Mouse (Mus musculus): ENCODE measurements at regions not wholly inside any gene's neighbourhood (a gene's known extent, or its start where the extent isn't known, plus 50 kb on each side); places are given as distances from the start of the nearest gene placed in this dataset.
A peak's percentile ranks its signal among the peaks of the same experiment; 100 is the strongest.

DNA sequence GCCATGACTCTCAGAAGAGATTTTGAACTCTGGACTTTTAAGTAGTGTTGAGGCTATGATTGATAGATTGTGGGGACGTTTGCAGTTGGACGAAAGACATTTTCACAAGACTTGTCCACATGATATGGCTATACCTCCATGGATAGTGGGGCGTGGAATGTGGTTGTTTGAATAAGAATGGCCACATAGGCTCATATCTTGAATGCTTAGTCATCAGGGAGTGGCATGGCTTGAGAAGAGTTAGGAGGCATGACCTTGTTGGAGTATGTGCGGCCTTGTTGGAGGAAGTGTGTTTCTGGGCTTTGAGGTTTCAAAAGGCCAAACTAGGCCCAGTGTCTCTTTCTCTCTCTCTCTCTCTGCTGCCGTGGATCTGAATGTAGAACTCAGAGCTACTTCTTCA lies 204.7 kb upstream of the Pclo start:
- H3K27ac ChIP-seq, result no peak overlapping the region
- no peak for TF ChIP-seq POLR2A (IDR thresholded peaks at IDR 0.05; ENCODE audit: insufficient read depth, low read depth, low read length)
- H3K4me3 ChIP-seq, result no peak overlapping the region
- WGBS, result 71% methylated on average over 5 of the region's 5 CpGs
- no peaks in the 10 kb centered on the region; the same call in none of the 2 replicates for H3K27me3 ChIP-seq (ENCODE audit: control insufficient read depth, insufficient read depth, low read length)
- H3K9ac ChIP-seq (ENCODE audit: low read depth, low read length), result no peak overlapping the region
- H3K36me3 ChIP-seq (ENCODE audit: control insufficient read depth, insufficient read depth, low read length), result no peaks in the 10 kb centered on the region
- no peaks in the 10 kb centered on the region for H3K4me1 ChIP-seq (ENCODE audit: control insufficient read depth, insufficient read depth, low read length)
- intact Hi-C loops (cut with DNase I), result no loop called here
- DNase-seq, result no peak
- H3K79me2 ChIP-seq (replicated peaks; ENCODE audit: control insufficient read depth, insufficient read depth, low read length), result no peaks in the 10 kb centered on the region

DNA sequence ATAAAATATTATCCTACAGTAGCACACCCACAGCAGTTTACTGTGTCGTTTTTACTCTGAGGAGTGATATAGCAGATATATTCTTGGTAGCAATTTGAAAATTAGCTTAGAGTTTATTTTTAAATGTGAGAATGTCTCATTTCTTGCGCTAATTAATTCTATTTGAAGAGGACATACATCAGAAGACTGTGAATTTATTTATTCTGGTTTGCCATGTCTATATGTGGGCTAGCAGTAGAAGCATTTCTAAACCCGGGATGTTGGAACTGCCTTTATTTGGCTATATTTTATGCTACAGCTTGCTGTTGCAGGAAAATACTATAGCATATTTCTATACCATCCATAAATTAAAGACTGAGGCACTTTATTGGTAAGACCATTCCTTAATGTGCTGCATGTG lies 203.0 kb upstream of the Pclo start:
- Histone ChIP-seq H3K9ac (ENCODE audit: low read depth, low read length) (no peak overlapping the region), H3K79me2 (replicated peaks; ENCODE audit: control insufficient read depth, insufficient read depth, low read length) (no peaks in the 10 kb centered on the region), H3K4me1 (ENCODE audit: control insufficient read depth, insufficient read depth, low read length) (no peaks in the 10 kb centered on the region), H3K27me3 (ENCODE audit: control insufficient read depth, insufficient read depth, low read length) (no peaks in the 10 kb centered on the region; the same call in none of the 2 replicates), H3K36me3 (ENCODE audit: control insufficient read depth, insufficient read depth, low read length) (no peaks in the 10 kb centered on the region), H3K4me3 (no peak overlapping the region), H3K27ac (no peak overlapping the region)
- DNase-seq, result no peak
- intact Hi-C loops (cut with DNase I), result no loop called here
- TF ChIP-seq CTCF (IDR thresholded peaks at IDR 0.05), result no peak
- no peak for TF ChIP-seq POLR2A (IDR thresholded peaks at IDR 0.05; ENCODE audit: insufficient read depth, low read depth, low read length)
- no peak for TF ChIP-seq EP300 (IDR thresholded peaks at IDR 0.05; ENCODE audit: insufficient read depth, low read depth, low read length)
- 77% methylated on average over 3 of the region's 3 CpGs for WGBS

DNA sequence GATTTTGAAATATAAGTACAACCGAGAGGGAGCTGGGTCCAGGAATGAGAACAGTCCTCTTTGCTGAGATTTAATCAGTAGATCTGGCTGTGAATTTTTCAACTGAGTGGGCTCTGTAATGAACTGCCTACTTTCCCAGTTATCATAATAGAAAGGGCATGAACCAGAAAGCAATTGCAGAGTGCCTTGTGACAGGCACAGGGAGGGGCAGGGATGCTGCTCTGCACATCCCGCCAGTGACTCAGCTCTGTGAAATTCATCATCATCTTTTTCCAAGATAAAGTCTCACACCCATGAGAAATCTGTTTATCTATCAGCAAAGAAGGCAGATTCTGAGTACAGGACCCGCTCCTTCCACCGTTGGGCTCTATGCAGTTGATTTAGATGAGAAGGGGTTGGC lies 194.5 kb upstream of the Pclo start:
- H3K36me3 ChIP-seq (ENCODE audit: control insufficient read depth, insufficient read depth, low read length), result no peaks in the 10 kb centered on the region
- no peak overlapping the region for H3K4me3 ChIP-seq
- 80% methylated on average over 4 of the region's 4 CpGs for WGBS
- H3K27me3 ChIP-seq (ENCODE audit: control insufficient read depth, insufficient read depth, low read length), result no peaks in the 10 kb centered on the region
- no peaks in the 10 kb centered on the region for H3K79me2 ChIP-seq (replicated peaks; ENCODE audit: control insufficient read depth, insufficient read depth, low read length)
- H3K27ac ChIP-seq, result no peak overlapping the region
- no peak for DNase-seq
- no peak overlapping the region for H3K9ac ChIP-seq (ENCODE audit: low read depth, low read length)
- intact Hi-C loops (cut with DNase I), result no loop called here
- H3K4me1 ChIP-seq (ENCODE audit: control insufficient read depth, insufficient read depth, low read length), result no peaks in the 10 kb centered on the region
- TF ChIP-seq POLR2A (IDR thresholded peaks at IDR 0.05; ENCODE audit: insufficient read depth, low read depth, low read length) (no peak), CTCF (IDR thresholded peaks at IDR 0.05) (no peak), EP300 (IDR thresholded peaks at IDR 0.05; ENCODE audit: insufficient read depth, low read depth, low read length) (no peak)

DNA sequence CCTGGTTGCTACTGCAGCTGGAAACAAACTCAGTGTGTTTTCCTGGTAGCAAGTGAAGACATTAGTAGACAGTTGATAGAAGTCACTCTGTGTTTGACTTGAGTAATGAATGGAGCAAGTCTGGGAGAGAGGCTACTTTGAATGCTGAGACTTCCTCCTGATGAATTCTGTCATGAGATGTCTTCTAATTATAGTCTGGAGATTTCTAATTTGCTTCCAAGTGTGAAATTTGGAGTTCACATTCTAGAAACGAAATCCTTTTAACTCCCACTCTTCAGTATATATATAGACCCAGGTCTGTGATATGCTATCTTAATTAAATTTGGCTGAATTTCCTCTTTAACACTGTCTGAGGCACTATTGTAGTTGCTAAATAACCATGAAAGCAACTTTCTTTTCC lies 192.7 kb upstream of the Pclo start:
- WGBS, result 17% methylated on average over 1 of the region's 1 CpGs
- no peak overlapping the region for H3K27ac ChIP-seq
- H3K4me1 ChIP-seq (ENCODE audit: control insufficient read depth, insufficient read depth, low read length), result no peaks in the 10 kb centered on the region
- no peak for DNase-seq
- H3K79me2 ChIP-seq (replicated peaks; ENCODE audit: control insufficient read depth, insufficient read depth, low read length), result no peaks in the 10 kb centered on the region
- no peaks in the 10 kb centered on the region for H3K27me3 ChIP-seq (ENCODE audit: control insufficient read depth, insufficient read depth, low read length)
- no peaks in the 10 kb centered on the region for H3K36me3 ChIP-seq (ENCODE audit: control insufficient read depth, insufficient read depth, low read length)
- H3K4me3 ChIP-seq, result no peak overlapping the region
- no peak for TF ChIP-seq EP300 (IDR thresholded peaks at IDR 0.05; ENCODE audit: insufficient read depth, low read depth, low read length)
- TF ChIP-seq CTCF (IDR thresholded peaks at IDR 0.05), result no peak
- no peak for TF ChIP-seq POLR2A (IDR thresholded peaks at IDR 0.05; ENCODE audit: insufficient read depth, low read depth, low read length)
- intact Hi-C loops (cut with DNase I), result no loop called here
- no peak overlapping the region for H3K9ac ChIP-seq (ENCODE audit: low read depth, low read length)

DNA sequence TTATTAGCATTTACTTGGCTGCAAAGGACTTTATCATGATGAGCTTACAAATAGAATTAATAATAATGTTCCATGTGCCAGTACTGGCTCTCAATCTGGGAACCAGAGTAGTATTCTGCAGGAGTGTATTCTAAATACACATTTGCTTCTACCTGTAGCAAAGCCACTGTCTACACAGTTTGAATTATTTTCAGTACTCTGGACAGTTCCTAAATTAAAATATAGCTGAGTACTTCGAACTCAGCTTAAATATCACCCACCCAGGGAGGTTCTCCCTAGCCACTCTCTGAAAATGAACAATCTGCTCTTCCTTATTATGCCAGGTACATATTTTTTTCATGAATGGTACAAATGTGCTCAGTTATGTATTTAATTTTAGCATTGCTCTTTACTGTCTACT lies 154.3 kb upstream of the Pclo start:
- H3K4me3 ChIP-seq, result no peak overlapping the region
- intact Hi-C loops (cut with DNase I), result no loop called here
- no peak overlapping the region for H3K9ac ChIP-seq (ENCODE audit: low read depth, low read length)
- H3K79me2 ChIP-seq (replicated peaks; ENCODE audit: control insufficient read depth, insufficient read depth, low read length), result no peaks in the 10 kb centered on the region
- H3K27ac ChIP-seq, result no peak overlapping the region
- 14% methylated on average over 1 of the region's 1 CpGs for WGBS
- H3K27me3 ChIP-seq (ENCODE audit: control insufficient read depth, insufficient read depth, low read length), result no peaks in the 10 kb centered on the region
- no peak for DNase-seq
- no peaks in the 10 kb centered on the region for H3K36me3 ChIP-seq (ENCODE audit: control insufficient read depth, insufficient read depth, low read length)
- H3K4me1 ChIP-seq (ENCODE audit: control insufficient read depth, insufficient read depth, low read length), result no peaks in the 10 kb centered on the region
- no peak for TF ChIP-seq EP300 (IDR thresholded peaks at IDR 0.05; ENCODE audit: insufficient read depth, low read depth, low read length)
- TF ChIP-seq CTCF (IDR thresholded peaks at IDR 0.05), result no peak
- TF ChIP-seq POLR2A (IDR thresholded peaks at IDR 0.05; ENCODE audit: insufficient read depth, low read depth, low read length), result no peak

DNA sequence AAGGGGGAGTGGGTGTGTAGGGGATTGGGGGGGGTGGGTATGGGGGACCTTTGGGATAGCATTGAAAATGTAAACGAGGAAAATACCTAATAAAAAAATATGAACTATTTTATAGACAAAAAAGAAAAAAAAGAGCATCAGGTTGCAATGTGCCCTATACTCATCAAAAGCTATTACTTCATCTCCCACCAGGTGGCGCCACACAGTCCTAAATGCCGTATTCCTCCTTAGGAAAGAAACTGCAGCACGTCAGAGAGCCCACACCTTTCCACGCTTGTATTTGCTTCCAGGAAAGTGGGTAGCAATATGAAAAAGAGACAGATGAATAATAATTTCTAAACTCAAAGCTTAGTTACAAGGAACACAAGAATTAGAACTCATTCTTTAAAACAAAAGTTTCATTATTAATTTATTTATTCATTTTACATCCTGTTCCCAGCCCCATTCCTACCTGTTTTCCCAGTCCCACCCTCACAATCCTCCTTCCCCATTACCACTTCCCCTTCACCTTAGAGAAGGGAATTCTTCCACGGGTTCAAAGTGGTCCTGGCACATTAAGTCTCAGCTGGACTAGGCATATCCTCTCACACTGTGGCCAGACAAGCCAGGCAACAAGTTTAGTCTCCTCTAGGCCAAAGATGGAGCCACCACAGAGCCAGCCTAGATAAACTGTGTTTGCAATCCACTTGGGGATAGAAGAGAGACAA lies 125.4 kb upstream of the Pclo start:
- Histone ChIP-seq H3K79me2 (replicated peaks; ENCODE audit: control insufficient read depth, insufficient read depth, low read length) (no peaks in the 10 kb centered on the region), H3K9ac (ENCODE audit: low read depth, low read length) (no peak overlapping the region), H3K27me3 (ENCODE audit: control insufficient read depth, insufficient read depth, low read length) (no peaks in the 10 kb centered on the region), H3K36me3 (ENCODE audit: control insufficient read depth, insufficient read depth, low read length) (no peaks in the 10 kb centered on the region), H3K4me1 (ENCODE audit: control insufficient read depth, insufficient read depth, low read length) (no peaks in the 10 kb centered on the region), H3K27ac (no peak overlapping the region), H3K4me3 (no peak overlapping the region)
- no peak for DNase-seq
- intact Hi-C loops (cut with DNase I), result no loop called here
- WGBS, result 16% methylated on average over 6 of the region's 6 CpGs
- peak; percentile 49 for TF ChIP-seq CTCF (IDR thresholded peaks at IDR 0.05)
- no peak for TF ChIP-seq POLR2A (IDR thresholded peaks at IDR 0.05; ENCODE audit: insufficient read depth, low read depth, low read length)
